ENCODE assay signal across 21 mouse cellular contexts in the genomic region with DNA sequence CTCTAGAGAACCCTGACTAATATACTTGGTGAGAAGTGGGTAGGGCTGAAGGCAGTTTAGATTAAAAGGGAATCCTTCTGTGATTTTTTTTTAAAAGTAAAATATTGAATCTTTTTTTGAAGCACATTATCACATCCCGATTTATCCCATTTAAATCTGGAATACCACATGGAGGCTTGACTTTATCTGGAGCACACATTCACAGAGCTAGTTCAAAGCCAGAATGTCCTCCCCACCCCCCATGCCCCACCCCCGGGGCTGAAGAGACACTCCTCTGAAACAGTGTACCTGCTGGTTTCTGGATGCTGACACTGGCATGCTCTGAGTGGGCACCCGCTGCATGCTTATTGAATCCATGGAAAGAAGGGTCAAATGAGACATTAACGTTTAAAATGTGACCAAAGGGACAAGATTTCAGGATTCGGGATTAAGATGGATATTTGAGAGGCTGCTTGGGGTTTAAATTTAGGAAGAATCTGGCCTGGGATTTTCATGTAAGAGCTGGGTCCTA.
DNase-seq lines count a peak whose midpoint lies in the region; ATAC-seq and TF ChIP-seq lines count a peak whose summit lies in the region.
"Had no signal": no experiment of that assay in that cellular context is flagged by ENCODE, and none has a peak within 500 bp of the region (broad histone marks: within the 10 kb centered on the region; RNA-seq: fewer than 3 reads in every experiment).

No protein-coding gene starts in this region.

- no peaks in the 10 kb centered on the region for H3K36me3 ChIP-seq in kidney, adult 2 months (ENCODE audit: control insufficient read depth, insufficient read depth, low read length)
- H3K36me3 ChIP-seq in lung, embryonic 16.5 days (ENCODE audit: control insufficient read depth, insufficient read depth, low read length) = no peaks in the 10 kb centered on the region
- no peaks in the 10 kb centered on the region for H3K36me3 ChIP-seq in limb, embryonic 13.5 days
- H3K36me3 ChIP-seq in midbrain, embryonic 16.5 days (ENCODE audit: control insufficient read depth, insufficient read depth, low read length) = no peaks in the 10 kb centered on the region
- H3K36me3 ChIP-seq: G1E; intestine, embryonic 15.5 days; midbrain, embryonic 12.5 days had no signal

- no peak overlapping the region for H3K9ac ChIP-seq in lung, embryonic 16.5 days (ENCODE audit: low read length)
- H3K9ac ChIP-seq in limb, embryonic 13.5 days = peak overlapping the region; percentile 9; the same call in 1 of the 2 replicates
- no peak overlapping the region for H3K9ac ChIP-seq in midbrain, embryonic 16.5 days (ENCODE audit: low read depth, low read length)
- H3K9ac ChIP-seq: hindbrain, embryonic 14.5 days; intestine, embryonic 15.5 days; liver, postnatal 0 days; midbrain, embryonic 12.5 days had no signal

- H3K4me2 ChIP-seq in lung, embryonic 16.5 days (ENCODE audit: low read depth, low read length) = peak overlapping the region; percentile 38; the same call in 1 of the 2 replicates
- peak overlapping the region; percentile 58 for H3K4me2 ChIP-seq in limb, embryonic 13.5 days (replicated peaks)
- H3K4me2 ChIP-seq in midbrain, embryonic 16.5 days (ENCODE audit: low read length) = no peak overlapping the region
- H3K4me2 ChIP-seq: heart, embryonic 11.5 days; hindbrain, embryonic 14.5 days; intestine, embryonic 15.5 days; midbrain, embryonic 12.5 days had no signal

- ATAC-seq in lung, embryonic 16.5 days (ENCODE audit: low read depth) = no peak
- ATAC-seq in limb, embryonic 13.5 days (ENCODE audit: low FRiP score, low read depth) = no peak
- no peak for ATAC-seq in midbrain, embryonic 16.5 days
- ATAC-seq: CD4-positive, CD25-positive, alpha-beta regulatory T cell, adult 4 months; forebrain, embryonic 16.5 days; liver, postnatal 0 days had no signal

- no peaks in the 10 kb centered on the region for H3K27me3 ChIP-seq in cerebellum, adult 2 months (ENCODE audit: control insufficient read depth, insufficient read depth, low read length)
- no peaks in the 10 kb centered on the region for H3K27me3 ChIP-seq in kidney, adult 2 months (replicated peaks; ENCODE audit: control insufficient read depth, insufficient read depth, low read length)
- no peaks in the 10 kb centered on the region for H3K27me3 ChIP-seq in lung, embryonic 16.5 days (ENCODE audit: control insufficient read depth, insufficient read depth, low read depth, low read length)
- peaks cover 18% of the 10 kb centered on the region for H3K27me3 ChIP-seq in limb, embryonic 13.5 days
- H3K27me3 ChIP-seq in midbrain, embryonic 16.5 days (ENCODE audit: control insufficient read depth, insufficient read depth, low read depth, low read length) = no peaks in the 10 kb centered on the region
- H3K27me3 ChIP-seq: intestine, embryonic 15.5 days; midbrain, embryonic 12.5 days had no signal

- no peaks in the 10 kb centered on the region for H3K9me3 ChIP-seq in lung, embryonic 16.5 days (ENCODE audit: control insufficient read depth, low read length)
- H3K9me3 ChIP-seq in limb, embryonic 13.5 days = no peaks in the 10 kb centered on the region
- H3K9me3 ChIP-seq in midbrain, embryonic 16.5 days (replicated peaks; ENCODE audit: control insufficient read depth, low read length, poor library complexity, severe bottlenecking) = no peaks in the 10 kb centered on the region
- H3K9me3 ChIP-seq: G1E; intestine, embryonic 15.5 days; midbrain, embryonic 12.5 days had no signal

- TF ChIP-seq CTCF in cerebellum, adult 2 months (IDR thresholded peaks at IDR 0.05; ENCODE audit: borderline replicate concordance, insufficient read depth, low read depth, low read length) = no peak
- TF ChIP-seq CTCF in kidney, adult 2 months (conservative IDR thresholded peaks at IDR 0.05; ENCODE audit: insufficient read depth, insufficient read length, low read depth, low read length) = no peak

- H3K27ac ChIP-seq in cerebellum, adult 2 months (ENCODE audit: insufficient read depth, low read length) = peak overlapping the region; percentile 76
- peak overlapping the region; percentile 68 for H3K27ac ChIP-seq in kidney, adult 2 months (ENCODE audit: insufficient read depth, low read depth, low read length)
- H3K27ac ChIP-seq in lung, embryonic 16.5 days (ENCODE audit: low read length) = peak overlapping the region; percentile 72
- H3K27ac ChIP-seq in limb, embryonic 13.5 days = peak overlapping the region; percentile 49; the same call in 1 of the 2 replicates
- H3K27ac ChIP-seq in midbrain, embryonic 16.5 days (ENCODE audit: low read length) = no peak overlapping the region
- H3K27ac ChIP-seq: hindbrain, embryonic 14.5 days; intestine, embryonic 15.5 days; macrophage; midbrain, embryonic 12.5 days had no signal

- no peak overlapping the region for H3K4me3 ChIP-seq in cerebellum, adult 2 months (replicated peaks; ENCODE audit: insufficient read depth, low read depth, low read length)
- H3K4me3 ChIP-seq in kidney, adult 2 months (ENCODE audit: insufficient read depth, low read depth, low read length) = no peak overlapping the region
- H3K4me3 ChIP-seq in lung, embryonic 16.5 days (ENCODE audit: low read length) = no peak overlapping the region
- H3K4me3 ChIP-seq in limb, embryonic 13.5 days = 0 out of 2 replicates have a peak overlapping the region, but pooled peaks have one; percentile 19
- H3K4me3 ChIP-seq in midbrain, embryonic 16.5 days (ENCODE audit: low read depth, low read length) = no peak overlapping the region
- H3K4me3 ChIP-seq: intestine, embryonic 15.5 days; midbrain, embryonic 12.5 days had no signal

- no peak for TF ChIP-seq POLR2A in cerebellum, adult 2 months (IDR thresholded peaks at IDR 0.05; ENCODE audit: borderline replicate concordance, insufficient read depth, low read length)
- TF ChIP-seq POLR2A in kidney, adult 2 months (IDR thresholded peaks at IDR 0.05; ENCODE audit: low read depth, low read length) = no peak

- 29% methylated on average over 5 of the region's 5 CpGs for WGBS in cerebellum, adult 2 months
- WGBS in kidney, adult 2 months = 65% methylated on average over 5 of the region's 5 CpGs
- 61% methylated on average over 5 of the region's 5 CpGs for WGBS in lung, embryonic 16.5 days
- WGBS in limb, embryonic 13.5 days = 54% methylated on average over 5 of the region's 5 CpGs
- WGBS in midbrain, embryonic 16.5 days = 68% methylated on average over 5 of the region's 5 CpGs

- peaks cover 15% of the 10 kb centered on the region for H3K4me1 ChIP-seq in cerebellum, adult 2 months (ENCODE audit: control insufficient read depth, insufficient read depth, low read length)
- H3K4me1 ChIP-seq in kidney, adult 2 months (ENCODE audit: control insufficient read depth, insufficient read depth, low read length) = peaks cover 12% of the 10 kb centered on the region
- H3K4me1 ChIP-seq in lung, embryonic 16.5 days (replicated peaks; ENCODE audit: control insufficient read depth, insufficient read depth, low read length) = peaks cover 23% of the 10 kb centered on the region
- peaks cover 64% of the 10 kb centered on the region for H3K4me1 ChIP-seq in limb, embryonic 13.5 days
- H3K4me1 ChIP-seq in midbrain, embryonic 16.5 days (ENCODE audit: control insufficient read depth, insufficient read depth, low read length) = peaks cover 12% of the 10 kb centered on the region

- DNase-seq in cerebellum, adult 2 months = no peak
- no peak for DNase-seq in cerebellum, postnatal 4 days (ENCODE audit: low spot score in 2 of 2)
- DNase-seq in kidney, adult 2 months = no peak
- DNase-seq in kidney, postnatal 36 days = no peak
- DNase-seq in lung, postnatal 14 days = no peak
- DNase-seq: gastrocnemius, postnatal 25 days; heart, postnatal 14 days; layer of hippocampus, postnatal 36 days; liver, postnatal 0 days; thymus, postnatal 4 days had no signal
